Mouse (Mus musculus): ENCODE results near the gene Nsmf.

Gene Nsmf

GRCm38 (mm10) chr2:25088636-25089035, 34.5 kb downstream of the Nsmf start:
- no peak for DNase-seq

- no peak for DNase-seq
Observed at GRCm38 (mm10) chr2:25094785-25095108, 40.6 kb downstream of the Nsmf start.

- DNase-seq = no peak
Observed at GRCm38 (mm10) chr2:25095109-25095850, 41.1 kb downstream of the Nsmf start, which contains the start of gene Noxa1. TSS of gene Noxa1 (minus strand) at chr2:25095149.

- DNase-seq = no peak
Observed at GRCm38 (mm10) chr2:25098005-25098615, 44.0 kb downstream of the Nsmf start.

- DNase-seq = no peak
Observed at GRCm38 (mm10) chr2:25098956-25099355, 44.8 kb downstream of the Nsmf start.

- DNase-seq = no peak
Observed at GRCm38 (mm10) chr2:25099703-25100102, 45.5 kb downstream of the Nsmf start.

GRCm38 (mm10) chr2:25104122-25104521, 50.0 kb downstream of the Nsmf start:
- DNase-seq = no peak

GRCm38 (mm10) chr2:25106045-25106444, 51.9 kb downstream of the Nsmf start:
- DNase-seq = no peak

- DNase-seq = no peak
Observed at GRCm38 (mm10) chr2:25109487-25109886, 55.3 kb downstream of the Nsmf start.

- no peak for DNase-seq
Observed at GRCm38 (mm10) chr2:25110505-25111183, 56.5 kb downstream of the Nsmf start.

GRCm38 (mm10) chr2:25111184-25111791, 57.1 kb downstream of the Nsmf start:
- DNase-seq = no peak
